In genomic region chrX:56597219-56597886, GRCm38 (mm10) we compare ENCODE assay signal across 8 mouse cellular contexts. TPM values are rescaled to one million over a fixed set of nuclear protein-coding genes. Genes with fewer than 3 reads are reported as not detected.
DNase-seq lines count a peak whose midpoint lies in the region; ATAC-seq and TF ChIP-seq lines count a peak whose summit lies in the region.

No protein-coding gene starts in this region.

- TF ChIP-seq CTCF in C2C12 (IDR thresholded peaks at IDR 0.05; ENCODE audit: control insufficient read depth, insufficient read depth, insufficient read length) = no peak

- H3K79me2 ChIP-seq in C2C12 (ENCODE audit: control insufficient read depth, insufficient read depth) = peaks cover 52% of the 10 kb centered on the region

- peak overlapping the region; percentile 59 for H3K4me3 ChIP-seq in C2C12 (ENCODE audit: insufficient read depth, poor library complexity, severe bottlenecking)
- peak overlapping the region; percentile 60 for H3K4me3 ChIP-seq in embryonic facial prominence, embryonic 12.5 days
- H3K4me3 ChIP-seq in hindbrain, embryonic 13.5 days = peak overlapping the region; percentile 65
- peak overlapping the region; percentile 77 for H3K4me3 ChIP-seq in liver, embryonic 11.5 days (ENCODE audit: low read depth, low read length)
- peak overlapping the region; percentile 75 for H3K4me3 ChIP-seq in midbrain, embryonic 15.5 days

- peak overlapping the region; percentile 61; the same call in 1 of the 2 replicates for H3K27ac ChIP-seq in embryonic facial prominence, embryonic 12.5 days
- H3K27ac ChIP-seq in hindbrain, embryonic 13.5 days = peak overlapping the region; percentile 87
- peak overlapping the region; percentile 55; the same call in 1 of the 2 replicates for H3K27ac ChIP-seq in liver, embryonic 11.5 days (ENCODE audit: low read depth, low read length)
- H3K27ac ChIP-seq in midbrain, embryonic 15.5 days = peak overlapping the region; percentile 82

- peak; percentile 72 for ATAC-seq in embryonic facial prominence, embryonic 12.5 days (ENCODE audit: insufficient number of reproducible peaks, insufficient read depth, low FRiP score, low TSS enrichment)
- ATAC-seq in hindbrain, embryonic 13.5 days (ENCODE audit: low FRiP score) = peak; percentile 77; the same call in 1 of the 2 replicates
- ATAC-seq in liver, embryonic 11.5 days (replicated peaks; ENCODE audit: low FRiP score) = peak; percentile 53
- peak; percentile 75 for ATAC-seq in midbrain, embryonic 15.5 days (replicated peaks)

- H3K36me3 ChIP-seq in C2C12 (ENCODE audit: control insufficient read depth, insufficient read depth) = peaks cover 10% of the 10 kb centered on the region
- H3K36me3 ChIP-seq in embryonic facial prominence, embryonic 12.5 days = no peaks in the 10 kb centered on the region
- no peaks in the 10 kb centered on the region for H3K36me3 ChIP-seq in hindbrain, embryonic 13.5 days
- H3K36me3 ChIP-seq in liver, embryonic 11.5 days (ENCODE audit: control insufficient read depth, insufficient read depth, low read length) = no peaks in the 10 kb centered on the region
- no peaks in the 10 kb centered on the region for H3K36me3 ChIP-seq in midbrain, embryonic 15.5 days (replicated peaks)

- peak overlapping the region; percentile 77 for H3ac ChIP-seq in C2C12 (ENCODE audit: control insufficient read depth, insufficient read length, low read depth)

- H3K79me3 ChIP-seq in C2C12 (ENCODE audit: low read depth) = peaks cover 31% of the 10 kb centered on the region

- 27% methylated on average over 25 of the region's 25 CpGs for WGBS in embryonic facial prominence, embryonic 12.5 days
- 20% methylated on average over 25 of the region's 25 CpGs for WGBS in hindbrain, embryonic 13.5 days
- 10% methylated on average over 25 of the region's 25 CpGs for WGBS in liver, embryonic 11.5 days
- WGBS in midbrain, embryonic 15.5 days = 19% methylated on average over 25 of the region's 25 CpGs

- DNase-seq in cerebellum, adult 11 months = peak; percentile 20
- no peak for DNase-seq in cerebellum, adult 9-10 months
- no peak for DNase-seq in liver, embryonic 11.5 days (ENCODE audit: low spot score)
- DNase-seq in left cerebral cortex, adult 9 months (ENCODE audit: low spot score in 2 of 2) = no peak

- H3K4me2 ChIP-seq in embryonic facial prominence, embryonic 12.5 days (replicated peaks) = peak overlapping the region; percentile 53
- H3K4me2 ChIP-seq in hindbrain, embryonic 13.5 days = peak overlapping the region; percentile 58
- peak overlapping the region; percentile 62 for H3K4me2 ChIP-seq in liver, embryonic 11.5 days
- H3K4me2 ChIP-seq in midbrain, embryonic 15.5 days = peak overlapping the region; percentile 56

- H3K27me3 ChIP-seq in C2C12 (ENCODE audit: control insufficient read depth, insufficient read depth, insufficient read length) = no peaks in the 10 kb centered on the region
- no peaks in the 10 kb centered on the region for H3K27me3 ChIP-seq in embryonic facial prominence, embryonic 12.5 days
- no peaks in the 10 kb centered on the region for H3K27me3 ChIP-seq in hindbrain, embryonic 13.5 days
- H3K27me3 ChIP-seq in liver, embryonic 11.5 days (replicated peaks; ENCODE audit: control insufficient read depth, insufficient read depth, low read length) = no peaks in the 10 kb centered on the region
- no peaks in the 10 kb centered on the region for H3K27me3 ChIP-seq in midbrain, embryonic 15.5 days (replicated peaks)

- no peaks in the 10 kb centered on the region for H3K4me1 ChIP-seq in embryonic facial prominence, embryonic 12.5 days
- peaks cover 11% of the 10 kb centered on the region for H3K4me1 ChIP-seq in hindbrain, embryonic 13.5 days (replicated peaks)
- 0 out of 2 replicates have a peak, but pooled peaks cover 2% of the 10 kb centered on the region for H3K4me1 ChIP-seq in liver, embryonic 11.5 days (replicated peaks; ENCODE audit: control insufficient read depth, insufficient read depth, low read length)
- peaks cover 8% of the 10 kb centered on the region for H3K4me1 ChIP-seq in midbrain, embryonic 15.5 days

- H3K9ac ChIP-seq in embryonic facial prominence, embryonic 12.5 days = peak overlapping the region; percentile 67
- H3K9ac ChIP-seq in hindbrain, embryonic 13.5 days = peak overlapping the region; percentile 82
- peak overlapping the region; percentile 85 for H3K9ac ChIP-seq in liver, embryonic 11.5 days (ENCODE audit: low read depth, low read length)
- peak overlapping the region; percentile 70 for H3K9ac ChIP-seq in midbrain, embryonic 15.5 days

- H3K9me3 ChIP-seq in embryonic facial prominence, embryonic 12.5 days = no peaks in the 10 kb centered on the region
- H3K9me3 ChIP-seq in hindbrain, embryonic 13.5 days = no peaks in the 10 kb centered on the region
- no peaks in the 10 kb centered on the region for H3K9me3 ChIP-seq in liver, embryonic 11.5 days (ENCODE audit: control insufficient read depth, low read length)
- H3K9me3 ChIP-seq in midbrain, embryonic 15.5 days = no peaks in the 10 kb centered on the region

TF ChIP-seq in C2C12, 6 proteins besides CTCF, POLR2A, EP300 and RAD21:
- TF ChIP-seq MAX (IDR thresholded peaks at IDR 0.05) (peak; percentile 25), USF1 (IDR thresholded peaks at IDR 0.05; ENCODE audit: low read depth) (no peak)

RNA-seq across cellular contexts. Expression of gene Mmgt1, which starts 0.5 kb away (rescaled TPM):
- polyA plus RNA-seq in C2C12 (2012; fragmentation: generic; extraction: Trizol) = 11.7 TPM
- polyA plus RNA-seq in embryonic facial prominence, embryonic 12.5 days (2016; fragmentation: Nextera tagmentation; extraction: Ambion mirVana) = 28.1 and 29.0 TPM in 2 replicates
- 54.1 and 54.9 TPM in 2 replicates for polyA plus RNA-seq in hindbrain, embryonic 13.5 days (2015; fragmentation: Nextera tagmentation; extraction: Ambion mirVana)
- 20.2 and 25.0 TPM in 2 replicates for polyA plus RNA-seq in liver, embryonic 11.5 days (2014; fragmentation: Nextera tagmentation; extraction: Ambion mirVana)
- 55.3 and 57.9 TPM in 2 replicates for polyA plus RNA-seq in midbrain, embryonic 15.5 days (2015; fragmentation: Nextera tagmentation; extraction: Ambion mirVana)

RNA-seq across cellular contexts. Expression of gene Slc9a6, which starts 12.2 kb away (rescaled TPM):
- 7.2 TPM for polyA plus RNA-seq in C2C12 (2012; fragmentation: generic; extraction: Trizol)
- polyA plus RNA-seq in embryonic facial prominence, embryonic 12.5 days (2016; fragmentation: Nextera tagmentation; extraction: Ambion mirVana) = 17.7 and 18.0 TPM in 2 replicates
- 52.5 and 54.8 TPM in 2 replicates for polyA plus RNA-seq in hindbrain, embryonic 13.5 days (2015; fragmentation: Nextera tagmentation; extraction: Ambion mirVana)
- polyA plus RNA-seq in liver, embryonic 11.5 days (2014; fragmentation: Nextera tagmentation; extraction: Ambion mirVana) = 6.8 and 7.3 TPM in 2 replicates
- polyA plus RNA-seq in midbrain, embryonic 15.5 days (2015; fragmentation: Nextera tagmentation; extraction: Ambion mirVana) = 68.0 and 73.9 TPM in 2 replicates

RNA-seq across cellular contexts. Expression of gene Gm648, which starts 47.9 kb away (rescaled TPM):
- 0.07 TPM for polyA plus RNA-seq in C2C12 (2012; fragmentation: generic; extraction: Trizol)
- not detected in 2 replicates for polyA plus RNA-seq in embryonic facial prominence, embryonic 12.5 days (2016; fragmentation: Nextera tagmentation; extraction: Ambion mirVana)
- 0.19 and 0.27 TPM in 2 replicates for polyA plus RNA-seq in hindbrain, embryonic 13.5 days (2015; fragmentation: Nextera tagmentation; extraction: Ambion mirVana)
- polyA plus RNA-seq in liver, embryonic 11.5 days (2014; fragmentation: Nextera tagmentation; extraction: Ambion mirVana) = not detected in 2 replicates
- polyA plus RNA-seq in midbrain, embryonic 15.5 days (2015; fragmentation: Nextera tagmentation; extraction: Ambion mirVana) = 0.27 TPM in 1 of 2 replicates, not detected in the other
